Mouse (Mus musculus) embryo, embryonic 10 days (tissue): ENCODE data around the gene Olfr70.

Experiments
- DNase-seq: peaks from one replicate; pipeline ENCODE4 v3.0.0-alpha.2; 2015; ENCODE audit warnings: low spot score

The Olfr70 gene

GRCm38 (mm10) chr4:43700707-43701106 is at the start of gene Olfr70:
Gene Olfr70 (minus strand): TSS chr4:43700807.
- DNase-seq: no peak

- peak; percentile 63 for DNase-seq
Measured at GRCm38 (mm10) chr4:43745187-43745586, 44.6 kb upstream of the Olfr70 start.

DNA sequence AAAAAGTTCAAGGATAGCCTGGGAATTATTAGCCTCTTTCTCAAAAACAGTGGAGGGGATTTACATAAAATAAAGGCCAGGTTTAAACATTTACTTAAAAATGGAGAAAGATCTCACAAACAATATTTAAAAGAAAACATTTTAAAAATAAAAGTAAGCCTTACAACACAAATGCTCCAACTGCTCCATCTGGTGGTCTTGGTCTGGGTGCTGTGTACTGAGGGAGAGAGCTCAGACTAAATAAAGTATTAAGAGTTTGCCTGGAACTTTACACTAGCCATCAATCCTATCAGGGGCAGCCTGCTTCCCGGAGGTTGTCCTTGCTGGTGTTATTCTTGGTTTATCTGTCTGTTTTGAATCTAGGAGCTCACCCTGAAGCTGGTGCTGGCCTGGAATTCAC is 42.5 kb upstream of the Olfr70 start:
- DNase-seq: no peak

GRCm38 (mm10) chr4:43742637-43743036 is 42.0 kb upstream of the Olfr70 start:
- DNase-seq: no peak

GRCm38 (mm10) chr4:43741526-43741925 is 40.9 kb upstream of the Olfr70 start:
- no peak for DNase-seq

DNA sequence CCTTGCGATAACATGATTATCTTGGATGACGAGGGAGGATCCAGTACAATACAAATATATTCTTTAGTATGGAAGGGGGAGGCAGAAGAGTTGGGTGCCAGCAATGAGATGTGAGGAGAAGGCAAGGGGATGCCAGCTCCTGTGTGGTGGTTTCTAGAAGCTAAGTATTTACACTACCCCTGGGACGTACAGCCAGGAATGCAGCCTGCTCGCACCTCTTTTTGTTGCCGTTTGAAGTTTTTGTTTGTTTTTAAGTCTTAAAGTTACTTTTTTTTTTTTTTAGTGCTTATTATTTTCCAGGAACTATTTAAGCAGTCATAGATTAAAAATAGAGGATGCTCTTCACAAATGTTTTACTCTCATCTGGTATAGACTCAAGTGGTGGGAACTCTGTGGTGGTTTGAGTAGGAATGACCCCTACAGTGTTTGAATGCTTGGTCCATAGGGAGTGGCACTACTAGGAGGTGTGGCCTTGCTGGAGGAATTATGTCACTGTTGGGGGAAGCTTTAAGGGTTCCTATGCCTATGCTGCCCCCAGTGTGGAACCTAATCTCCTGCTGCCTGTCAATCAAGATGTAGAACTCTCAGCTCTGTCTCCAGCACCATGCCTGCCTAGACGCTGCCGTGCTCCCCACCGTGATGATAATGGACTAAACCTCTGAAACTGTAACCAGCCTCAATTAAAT is 38.5 kb upstream of the Olfr70 start:
- no peak for DNase-seq

- no peak for DNase-seq
Measured at GRCm38 (mm10) chr4:43737144-43737543, 36.5 kb upstream of the Olfr70 start.

DNA sequence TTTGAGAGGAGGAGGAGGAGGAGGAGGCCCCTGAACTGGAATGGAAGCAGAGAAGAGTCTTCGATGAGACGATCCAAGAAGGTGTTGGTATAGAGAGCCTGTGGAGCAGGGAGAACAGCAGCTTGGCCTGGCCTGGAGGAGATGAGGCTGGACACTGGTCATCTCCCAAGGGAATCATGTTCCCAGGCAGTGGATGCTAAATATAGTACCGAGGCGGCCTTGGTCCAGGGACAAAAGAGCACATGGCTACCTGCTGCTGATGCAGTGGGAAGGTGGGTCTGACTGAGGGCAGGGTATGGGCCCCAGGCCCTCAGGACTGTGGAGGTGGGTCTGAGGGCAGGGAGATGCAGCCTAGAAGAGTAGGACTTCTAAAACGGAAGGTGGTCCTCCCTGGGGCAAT is 32.6 kb upstream of the Olfr70 start:
- DNase-seq: no peak

- DNase-seq: no peak
Measured at GRCm38 (mm10) chr4:43732171-43732570, 31.6 kb upstream of the Olfr70 start.

- peak; percentile 15 for DNase-seq
Measured at GRCm38 (mm10) chr4:43730750-43731297, 30.2 kb upstream of the Olfr70 start.

DNA sequence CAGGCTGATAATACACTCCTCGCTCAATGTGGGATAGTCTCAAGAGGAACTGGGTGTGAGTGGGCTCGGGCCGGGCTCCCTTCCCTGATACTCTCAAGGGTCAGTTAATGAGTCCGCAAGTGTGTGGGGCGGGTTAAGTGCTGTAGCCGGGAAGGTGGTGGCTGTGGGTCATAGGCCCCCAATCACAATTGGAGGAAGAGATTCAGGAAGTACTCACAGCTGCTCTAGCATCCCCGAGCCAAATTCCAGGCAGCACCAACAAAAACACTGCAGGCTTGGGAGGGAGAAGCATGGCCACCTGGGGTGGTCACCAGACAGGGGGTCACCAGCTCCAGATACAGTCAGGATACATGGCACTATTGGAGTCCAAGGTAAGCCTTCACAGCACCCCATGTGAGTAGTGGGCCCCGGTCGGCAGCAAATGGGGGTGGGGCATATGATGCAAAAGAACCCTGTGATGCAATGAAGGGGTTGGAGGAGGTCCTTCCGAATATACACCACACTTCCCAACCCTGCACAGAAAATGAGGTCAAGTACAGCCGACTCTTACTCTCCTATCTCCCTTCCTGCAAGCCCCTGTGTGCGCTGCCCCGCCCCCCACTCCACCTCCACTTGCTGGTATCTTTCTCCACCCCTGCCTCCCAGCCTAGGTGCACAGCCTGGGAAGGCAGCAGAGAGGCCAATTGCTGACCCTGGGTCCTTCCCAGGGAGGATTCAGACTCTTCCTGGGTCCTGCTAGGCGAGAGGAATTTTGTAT is 29.4 kb upstream of the Olfr70 start, which contains the start of gene Spaar:
Gene Spaar, plus strand, starts transcription at position 241 of the 757 bp plus-strand sequence.
- DNase-seq: no peak

- no peak for DNase-seq
Measured at GRCm38 (mm10) chr4:43729126-43729525, 28.5 kb upstream of the Olfr70 start.

DNA sequence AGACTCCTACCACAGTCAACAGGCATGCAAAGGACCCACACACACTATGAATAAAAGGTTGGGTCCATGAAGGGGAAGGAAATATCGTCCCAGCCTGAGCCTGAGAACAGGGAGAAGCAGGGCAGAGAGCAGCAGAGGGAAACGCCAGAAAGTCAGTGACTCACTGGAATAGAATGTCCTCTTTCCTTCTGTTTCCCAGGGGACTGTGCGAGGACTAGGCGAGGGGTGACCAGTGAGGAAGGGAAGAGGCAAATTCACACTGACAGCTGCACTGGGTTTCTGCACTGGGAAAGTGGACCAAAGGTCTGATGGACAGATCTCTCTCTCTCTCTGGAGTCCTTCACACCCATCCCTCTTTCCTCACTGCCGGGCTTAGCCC is 28.0 kb upstream of the Olfr70 start:
- DNase-seq: no peak

GRCm38 (mm10) chr4:43727718-43728575 is 27.3 kb upstream of the Olfr70 start:
- DNase-seq: no peak

- DNase-seq: no peak
Measured at GRCm38 (mm10) chr4:43726995-43727394, 26.4 kb upstream of the Olfr70 start, which contains the start of gene Hrct1. Gene Hrct1 (plus strand): TSS chr4:43727188.

DNA sequence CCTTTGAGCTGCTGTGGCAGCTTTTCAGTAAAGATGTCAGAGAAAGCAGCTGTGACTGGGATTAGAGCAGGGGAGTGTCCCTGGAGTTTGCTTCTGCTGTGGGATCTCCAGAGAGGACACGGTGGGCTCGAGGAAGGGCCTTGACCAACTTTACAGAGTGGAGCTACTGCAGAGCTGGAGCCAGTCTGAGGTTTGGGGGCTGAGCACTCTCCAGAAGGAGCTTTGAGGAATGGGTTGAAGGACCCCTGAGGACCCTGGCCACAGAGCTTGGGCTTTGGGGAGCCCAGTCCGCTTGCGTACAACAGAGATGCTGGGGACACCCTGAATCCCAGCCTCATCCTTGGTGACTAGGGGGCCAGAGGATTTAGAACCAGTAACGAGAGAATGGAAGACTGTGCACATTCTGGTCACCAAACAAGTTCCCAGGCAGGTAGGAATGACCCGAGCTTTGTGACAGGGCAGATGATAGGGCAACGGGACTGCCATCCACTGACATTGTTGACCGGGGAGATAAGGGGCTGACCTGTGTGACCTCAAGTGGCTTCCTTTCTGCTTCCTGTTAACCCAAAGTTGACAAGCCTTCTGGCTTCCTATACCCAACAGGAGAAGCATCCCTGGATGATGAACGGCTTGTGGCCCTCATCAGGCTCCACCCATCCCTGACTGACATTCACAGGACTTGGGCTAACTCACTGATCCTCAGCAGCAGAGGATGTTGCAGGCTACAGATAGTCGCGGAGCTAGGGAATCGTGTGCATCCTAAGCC is 25.8 kb upstream of the Olfr70 start:
- DNase-seq: no peak

DNA sequence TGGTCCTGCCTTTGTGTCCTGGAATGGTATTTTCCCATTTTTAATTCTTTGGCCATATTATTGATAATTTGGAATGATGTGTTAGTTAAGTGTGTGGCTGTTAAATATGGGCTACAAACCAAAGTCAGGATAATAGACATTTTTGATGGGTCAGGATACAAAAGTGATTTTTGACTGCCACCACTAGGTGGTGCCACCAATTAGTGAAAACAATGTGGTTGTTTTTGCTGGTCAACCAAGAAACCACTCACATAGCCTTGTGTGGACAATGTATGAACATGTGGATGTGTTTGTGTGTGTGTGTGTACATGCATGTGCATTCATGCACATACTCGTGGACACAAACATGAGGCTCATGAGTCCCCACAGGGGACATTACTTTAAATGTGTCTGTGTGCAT is 24.2 kb upstream of the Olfr70 start:
- peak; percentile 73 for DNase-seq

DNA sequence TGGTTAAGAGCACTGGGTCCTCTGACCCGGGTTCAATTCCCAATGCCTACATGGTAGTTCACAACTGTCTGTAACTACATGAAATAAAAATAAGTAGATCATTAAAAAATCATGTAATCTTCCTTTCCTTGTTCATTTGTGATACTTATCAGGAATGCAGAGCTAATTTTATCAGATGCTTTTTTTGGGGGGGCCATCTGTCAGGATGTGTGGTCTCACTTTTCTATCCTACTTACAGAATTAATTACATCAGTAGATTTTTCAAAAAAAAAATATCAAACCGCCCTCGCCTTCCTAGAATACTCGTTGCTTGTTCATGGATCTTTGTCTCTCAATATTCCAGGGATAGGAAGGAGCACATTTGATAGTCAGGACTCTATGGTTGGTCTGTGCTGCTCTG is 21.6 kb upstream of the Olfr70 start:
- DNase-seq: no peak

DNA sequence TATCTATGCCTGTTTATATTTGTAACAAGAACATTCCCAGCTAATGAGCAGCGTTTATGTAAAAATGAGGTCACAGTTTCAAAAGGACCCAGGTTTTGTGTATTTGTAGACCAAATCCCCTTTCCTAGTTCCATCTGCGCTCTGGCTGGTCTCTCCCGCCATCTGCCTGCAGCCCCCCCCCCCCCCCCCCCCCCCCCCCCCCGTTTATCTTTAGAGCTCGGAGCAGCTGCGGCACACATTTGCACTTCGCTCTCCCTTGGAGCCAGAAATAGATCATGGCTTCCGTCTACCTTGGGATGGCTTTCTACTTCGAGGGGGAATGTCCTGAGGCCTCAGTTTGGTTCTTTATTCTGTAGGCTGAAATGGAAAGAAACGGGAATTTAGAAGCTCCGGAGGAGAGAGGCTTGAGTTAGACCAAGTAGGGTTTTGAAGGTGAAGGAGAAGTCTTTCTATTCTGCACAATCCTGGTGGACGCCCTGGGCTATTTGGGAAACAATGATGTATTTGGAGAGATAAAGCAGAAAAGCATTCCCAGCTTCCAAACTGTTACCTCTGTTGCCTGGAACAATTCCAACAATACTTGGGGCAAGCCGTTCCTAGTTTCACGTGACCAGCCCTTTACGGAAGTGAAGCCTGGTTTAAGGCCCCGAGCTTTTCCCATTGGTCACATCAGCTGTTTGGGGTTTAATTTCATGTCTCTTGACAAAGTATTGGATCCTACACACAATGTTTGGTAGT is 20.1 kb upstream of the Olfr70 start:
- DNase-seq: no peak

DNA sequence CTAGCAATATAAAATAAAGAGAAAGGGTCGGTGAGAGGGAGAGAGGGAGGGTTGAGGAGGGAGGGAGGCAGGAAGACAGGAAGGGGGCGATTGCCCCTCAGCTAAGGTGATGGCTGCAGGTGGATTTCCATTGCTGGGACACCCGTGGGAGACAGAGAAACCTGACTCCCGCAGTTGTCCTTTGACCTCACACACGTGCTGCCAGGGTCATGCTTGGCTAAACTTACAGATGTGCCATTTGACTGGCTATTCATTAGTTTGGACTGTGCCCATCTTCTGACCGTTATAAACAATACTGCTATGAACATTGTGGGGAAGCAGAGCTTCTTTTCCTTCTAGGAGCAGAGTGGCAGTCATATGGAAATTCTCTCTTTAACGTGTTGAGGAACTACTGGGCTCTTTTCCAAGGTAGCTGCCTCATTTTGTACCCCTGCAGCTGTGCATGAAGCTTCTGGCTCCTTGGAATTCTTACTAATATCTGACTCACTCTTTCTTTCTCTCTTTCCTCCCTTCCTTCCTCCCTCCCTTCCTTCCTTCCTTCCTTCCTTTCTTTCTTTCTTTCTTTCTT is 13.1 kb upstream of the Olfr70 start:
- no peak for DNase-seq
